Mouse (Mus musculus): ENCODE results near the gene Ifna4.
"Not testable (repeated sequence)": the region's sequence is repeated elsewhere in the genome, so short reads cannot be mapped to it uniquely, and the experiment has no call there.

The Ifna4 gene

GRCm38 (mm10) chr4:88841438-88841911, at the start of gene Ifna4:
Gene Ifna4, plus strand, starts transcription at chr4:88841861.
- POLR2A ChIA-PET = no interaction called here
- CTCF ChIA-PET = no interaction called here

- CTCF ChIA-PET = not testable (repeated sequence)
Observed at GRCm38 (mm10) chr4:88793936-88794675, 47.6 kb upstream of the Ifna4 start, which contains the start of gene Gm13275. Gene Gm13275, plus strand, starts transcription at chr4:88794487.

GRCm38 (mm10) chr4:88797097-88797496, 44.6 kb upstream of the Ifna4 start, which contains the start of gene Gm13279:
Gene Gm13279, plus strand, starts transcription at chr4:88797397.
- CTCF ChIA-PET, POLR2A ChIA-PET: not testable (repeated sequence)

More at GRCm38 (mm10) chr4:88793936-88794675, 47.6 kb upstream of the Ifna4 start, which contains the start of gene Gm13275:
- POLR2A ChIA-PET = not testable (repeated sequence)

- POLR2A ChIA-PET, CTCF ChIA-PET: not testable (repeated sequence)
Observed at GRCm38 (mm10) chr4:88799365-88799764, 42.3 kb upstream of the Ifna4 start, which contains the start of gene Gm13285. Gene Gm13285, plus strand, starts transcription at chr4:88799665.

GRCm38 (mm10) chr4:88802954-88803353, 38.7 kb upstream of the Ifna4 start, which contains the start of gene Gm13287:
Gene Gm13287, plus strand, starts transcription at chr4:88803254.
- CTCF ChIA-PET, POLR2A ChIA-PET: not testable (repeated sequence)

GRCm38 (mm10) chr4:88805231-88805630, 36.4 kb upstream of the Ifna4 start, which contains the start of gene Gm13288:
Gene Gm13288, plus strand, starts transcription at chr4:88805531.
- CTCF ChIA-PET, POLR2A ChIA-PET: not testable (repeated sequence)

- CTCF ChIA-PET, POLR2A ChIA-PET: not testable (repeated sequence)
Observed at GRCm38 (mm10) chr4:88805761-88806160, 35.9 kb upstream of the Ifna4 start.

- POLR2A ChIA-PET = no interaction called here
- CTCF ChIA-PET = no interaction called here
Observed at GRCm38 (mm10) chr4:88815928-88816327, 25.7 kb upstream of the Ifna4 start, which contains the start of gene Ifna7. Gene Ifna7, plus strand, starts transcription at chr4:88816228.

GRCm38 (mm10) chr4:88819659-88820058, 22.0 kb upstream of the Ifna4 start, which contains the start of gene Ifna11:
Gene Ifna11, plus strand, starts transcription at chr4:88819959.
- ChIA-PET POLR2A (no interaction called here), CTCF (interaction anchor here in 1 of 4 experiments (0.6 kb wide), 1 partner anchor 136 kb away, joined by 4 read pairs; the partner anchor contains the start of gene Ifna2)

- CTCF ChIA-PET = no interaction called here
- POLR2A ChIA-PET = no interaction called here
Observed at GRCm38 (mm10) chr4:88822995-88823394, 18.7 kb upstream of the Ifna4 start.

- POLR2A ChIA-PET, CTCF ChIA-PET: not testable (repeated sequence)
Observed at GRCm38 (mm10) chr4:88827116-88827515, 14.5 kb upstream of the Ifna4 start, which contains the start of gene Ifna6. Gene Ifna6, plus strand, starts transcription at chr4:88827416.

- POLR2A ChIA-PET = interaction anchor here in 1 of 4 experiments (0.6 kb wide), 1 partner anchor 463 kb away, joined by 11 read pairs; no protein-coding TSS in a partner anchor
- CTCF ChIA-PET = interaction anchor here in 1 of 4 experiments (0.9 to 2.2 kb wide), 2 partner anchors 134 to 299 kb away, joined by 3 to 4 read pairs; no protein-coding TSS in a partner anchor
Observed at GRCm38 (mm10) chr4:88830523-88830922, 11.1 kb upstream of the Ifna4 start.

- CTCF ChIA-PET, POLR2A ChIA-PET: not testable (repeated sequence)
Observed at GRCm38 (mm10) chr4:88835225-88835624, 6.4 kb upstream of the Ifna4 start, which contains the start of gene Ifna5. Gene Ifna5, plus strand, starts transcription at chr4:88835525.

GRCm38 (mm10) chr4:88838828-88839227, 2.8 kb upstream of the Ifna4 start:
- ChIA-PET POLR2A (no interaction called here), CTCF (interaction anchor here in 2 of 4 experiments (0.6 kb wide), 2 partner anchors 17 to 159 kb away, joined by 3 to 5 read pairs; no protein-coding TSS in a partner anchor)

- ChIA-PET CTCF (interaction anchor here in 1 of 4 experiments (0.7 kb wide), 1 partner anchor 376 kb away, joined by 3 read pairs; no protein-coding TSS in a partner anchor), POLR2A (interaction anchor here in 1 of 4 experiments (0.6 kb wide), 1 partner anchor 821 kb away, joined by 3 read pairs; no protein-coding TSS in a partner anchor)
Observed at GRCm38 (mm10) chr4:88840058-88840457, 1.6 kb upstream of the Ifna4 start.

GRCm38 (mm10) chr4:88845334-88845733, 3.7 kb downstream of the Ifna4 start:
- ChIA-PET CTCF (no interaction called here), POLR2A (no interaction called here)

GRCm38 (mm10) chr4:88849698-88850097, 8.0 kb downstream of the Ifna4 start, which contains the start of gene Ifna1:
Gene Ifna1, plus strand, starts transcription at chr4:88850087.
- ChIA-PET POLR2A (no interaction called here), CTCF (no interaction called here)

GRCm38 (mm10) chr4:88851026-88851763, 9.5 kb downstream of the Ifna4 start:
- CTCF ChIA-PET = no interaction called here
- POLR2A ChIA-PET = no interaction called here

- CTCF ChIA-PET = no interaction called here
- POLR2A ChIA-PET = no interaction called here
Observed at GRCm38 (mm10) chr4:88859214-88859613, 17.6 kb downstream of the Ifna4 start.

GRCm38 (mm10) chr4:88863309-88863708, 21.6 kb downstream of the Ifna4 start:
- ChIA-PET CTCF (interaction anchor here in 2 of 4 experiments (0.6 to 1.2 kb wide), 3 partner anchors 152 to 266 kb away, joined by 3 read pairs; no protein-coding TSS in a partner anchor), POLR2A (no interaction called here)
